Mouse (Mus musculus): ENCODE measurements around the gene Cpeb1. TPM values are rescaled to one million over a fixed set of nuclear protein-coding genes. Genes with fewer than 3 reads are reported as not detected.
A peak's percentile ranks its signal among the peaks of the same experiment; 100 is the strongest.
"Not testable (repeated sequence)": the region's sequence is repeated elsewhere in the genome, so short reads cannot be mapped to it uniquely, and the experiment has no call there.

Gene Cpeb1
- total RNA-seq (2021): 10 to 100 TPM; 26.2 to 34.6 TPM
- polyA plus RNA-seq (2012; rRNA removed): 14.2 and 15.3 TPM in 2 replicates
- long read RNA-seq, partial matches to known transcripts: 1 of 10 reads
- long read RNA-seq, other reads (novel, unspliced or antisense): 9 of 10 reads

- DNase-seq: peak; percentile 89
Observed at GRCm38 (mm10) chr7:81455155-81455651, at the start of gene Cpeb1. Cpeb1 (minus strand) TSS chr7:81455465.

GRCm38 (mm10) chr7:81501050-81501449, 45.8 kb upstream of the Cpeb1 start:
- no peak for DNase-seq

DNA sequence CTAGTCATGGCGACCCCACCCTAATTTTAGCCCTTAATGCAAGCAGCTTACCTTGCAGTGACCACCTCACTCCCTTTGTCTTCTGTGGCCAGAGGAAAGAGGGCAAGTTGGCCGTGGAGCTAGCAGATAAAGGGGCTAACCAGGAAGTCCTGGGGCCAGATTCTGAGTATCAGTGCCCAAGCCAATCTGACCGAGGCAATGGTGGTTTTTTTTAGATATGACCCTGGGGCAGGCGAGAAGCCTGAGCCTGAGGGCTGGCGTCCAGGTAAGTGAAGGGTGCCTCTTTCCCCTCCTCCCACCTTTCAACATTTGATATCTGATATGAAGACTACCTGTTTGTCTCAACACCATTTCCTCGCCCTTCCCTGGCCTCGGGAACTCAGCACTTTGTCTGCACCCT, 42.9 kb upstream of the Cpeb1 start, which contains the start of gene BC048679:
Gene BC048679, minus strand, starts transcription at position 101 of the 400 bp plus-strand sequence.
- no peak for DNase-seq

- no peak for DNase-seq
Observed at GRCm38 (mm10) chr7:81497171-81497570, 41.9 kb upstream of the Cpeb1 start.

- DNase-seq: peak; percentile 83
Observed at GRCm38 (mm10) chr7:81493331-81494021, 38.2 kb upstream of the Cpeb1 start, which contains the start of gene Ap3b2. Ap3b2 (minus strand) TSS chr7:81493925.

- no peak for DNase-seq
Observed at GRCm38 (mm10) chr7:81492628-81493027, 37.4 kb upstream of the Cpeb1 start.

GRCm38 (mm10) chr7:81489649-81490048, 34.4 kb upstream of the Cpeb1 start:
- DNase-seq: no peak

GRCm38 (mm10) chr7:81480800-81481199, 25.5 kb upstream of the Cpeb1 start:
- no peak for DNase-seq

- no peak for DNase-seq
Observed at GRCm38 (mm10) chr7:81479531-81480090, 24.3 kb upstream of the Cpeb1 start.

- DNase-seq: not testable (repeated sequence)
Observed at GRCm38 (mm10) chr7:81478261-81478660, 23.0 kb upstream of the Cpeb1 start.

GRCm38 (mm10) chr7:81476833-81477232, 21.6 kb upstream of the Cpeb1 start:
- DNase-seq: no peak

- DNase-seq: no peak
Observed at GRCm38 (mm10) chr7:81475221-81475620, 20.0 kb upstream of the Cpeb1 start.

- DNase-seq: no peak
Observed at GRCm38 (mm10) chr7:81464906-81465450, 9.7 kb upstream of the Cpeb1 start.

- peak; percentile 13 for DNase-seq
Observed at GRCm38 (mm10) chr7:81464116-81464515, 8.9 kb upstream of the Cpeb1 start.

DNA sequence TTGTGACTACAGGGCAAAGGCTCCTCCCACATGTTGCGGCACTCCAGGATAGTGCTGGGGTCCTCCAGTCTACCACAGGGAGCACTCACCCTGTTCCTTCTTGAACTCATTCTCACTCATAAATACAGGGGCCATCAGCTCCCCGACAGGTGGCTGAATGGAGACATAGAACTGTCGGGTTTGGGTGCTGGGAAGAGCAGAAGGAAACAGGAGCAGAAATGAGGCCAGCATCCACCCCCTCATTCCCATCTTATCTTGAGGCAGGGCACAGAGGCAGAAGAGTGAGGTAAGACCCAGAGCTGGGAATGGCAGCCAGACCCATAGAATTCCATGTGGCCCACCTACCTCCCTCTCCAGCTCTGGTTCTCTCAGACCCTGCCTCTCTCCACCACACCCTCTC, 7.5 kb upstream of the Cpeb1 start:
- DNase-seq: no peak

- DNase-seq: peak; percentile 88
Observed at GRCm38 (mm10) chr7:81454331-81455039, 780 bp downstream of the Cpeb1 start.

- DNase-seq: peak; percentile 81
Observed at GRCm38 (mm10) chr7:81453443-81454274, 1.6 kb downstream of the Cpeb1 start.

DNA sequence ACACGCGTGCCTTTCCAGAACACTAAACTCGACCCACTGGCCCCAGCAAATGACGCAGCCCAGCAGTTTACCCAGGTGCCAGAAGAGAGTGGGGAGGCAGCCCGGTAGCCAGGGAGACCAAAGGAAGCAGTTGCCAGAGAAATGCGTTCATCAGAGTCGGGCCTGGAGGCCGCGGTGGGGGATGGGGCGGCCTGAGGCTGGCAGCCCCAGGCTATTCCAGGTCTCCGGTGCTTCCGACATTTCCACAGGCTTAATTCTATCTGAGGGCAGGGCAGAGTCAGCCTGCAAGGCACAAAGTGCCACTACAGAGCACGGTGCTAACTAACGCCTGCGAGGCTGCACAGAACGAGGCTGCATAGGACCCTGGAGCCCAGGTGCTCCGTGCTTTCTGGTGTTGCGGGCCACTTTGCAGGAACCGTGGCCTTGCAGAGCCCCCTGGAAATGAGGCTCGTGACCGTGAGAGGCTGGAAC, 2.3 kb downstream of the Cpeb1 start:
- peak; percentile 83 for DNase-seq

DNA sequence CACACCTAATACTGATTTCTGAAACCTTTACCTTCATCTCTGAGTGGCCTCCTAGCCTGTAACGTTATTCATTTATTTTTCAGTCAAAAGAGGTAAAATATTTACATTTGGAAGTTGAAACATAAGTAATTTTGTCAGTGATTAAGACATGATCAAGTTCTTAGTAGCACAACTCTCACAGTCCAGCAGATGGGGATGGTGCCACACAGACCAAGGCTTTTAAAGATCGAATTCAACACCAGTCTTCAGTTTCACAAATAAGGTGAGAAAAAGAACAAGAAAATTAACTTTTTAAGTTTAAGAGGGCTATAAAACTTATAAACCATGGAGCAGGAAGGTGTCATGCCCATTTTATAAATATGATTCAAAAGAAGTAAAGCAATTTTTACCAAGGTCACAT, 56.3 kb downstream of the Cpeb1 start:
- DNase-seq: no peak

- DNase-seq: no peak
Observed at GRCm38 (mm10) chr7:81379363-81379762, 75.9 kb downstream of the Cpeb1 start.

DNA sequence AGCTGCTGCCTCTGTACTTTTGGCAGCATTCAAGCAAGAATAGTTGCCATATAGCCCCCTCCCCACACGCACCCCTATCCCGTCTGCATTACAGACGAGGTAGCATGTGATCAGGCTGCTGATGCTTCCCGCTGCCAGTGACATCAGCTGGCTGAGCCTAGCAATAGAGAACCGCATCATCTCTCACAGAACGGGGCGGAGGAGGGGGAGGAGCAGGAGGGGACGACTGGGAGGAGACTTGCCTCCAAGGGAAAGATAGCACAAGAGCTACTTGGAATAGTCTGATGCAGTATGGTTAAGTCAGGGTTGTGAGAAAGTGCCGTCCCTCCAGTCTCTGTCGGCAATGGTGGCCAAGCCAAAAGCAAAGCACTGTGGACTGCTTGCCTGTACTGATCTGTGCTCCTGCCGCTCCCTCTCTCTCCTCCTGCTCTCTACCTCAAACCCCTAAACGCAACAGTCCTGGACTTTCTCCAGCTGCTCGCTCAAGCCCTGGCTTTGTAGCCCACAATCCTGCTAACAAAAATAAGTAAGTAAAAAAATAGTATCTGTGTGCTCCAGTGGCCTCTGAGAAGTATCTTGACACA, 82.8 kb downstream of the Cpeb1 start:
- DNase-seq: peak; percentile 81

Measured in adrenal gland, adult 2 months (tissue).